Mouse (Mus musculus) hindbrain, embryonic 16.5 days (tissue): ENCODE data around the gene Eif3i. TPM values are rescaled to one million over a fixed set of nuclear protein-coding genes. Genes with fewer than 3 reads are reported as not detected.

Source experiments
- microRNA-seq: library from miRNA; unstranded; fragments of <30 nt; microRNA quantifications from one replicate; pipeline ENCODE4, GENCODE M21; 2017
- polyA plus RNA-seq: library from polyadenylated mRNA; unstranded; fragments of >200 nt; fragmentation: Nextera tagmentation; extraction: Ambion mirVana; gene quantifications from 2 replicates; pipeline ENCODE4 v1.2.1, GENCODE M21; 2015

Eif3i gene
- polyA plus RNA-seq, 1 experiment from 2014 or later = 223 TPM

Small RNA genes within 50 kb of the gene (microRNA-seq; reads per million reads assigned to microRNA genes)
- gene Mir8119 = not detected

Other genes starting within 250 kb of the Eif3i start
- 21.7 and 22.0 TPM in 2 replicates for gene Zbtb8a, start 222.5 kb downstream of the Eif3i start, polyA plus RNA-seq
- gene Zbtb8b, start 159.8 kb downstream of the Eif3i start, polyA plus RNA-seq = 18.0 and 19.2 TPM in 2 replicates
- 34.6 and 37.4 TPM in 2 replicates for gene Bsdc1, start 139.1 kb downstream of the Eif3i start, polyA plus RNA-seq
- gene Tssk3, start 109.6 kb downstream of the Eif3i start, polyA plus RNA-seq = 0.72 and 0.79 TPM in 2 replicates
- gene Fam229a, start 109.5 kb downstream of the Eif3i start, polyA plus RNA-seq = 0.81 and 1.4 TPM in 2 replicates
- 1,546 and 1,575 TPM in 2 replicates for gene Marcksl1, start 87.1 kb downstream of the Eif3i start, polyA plus RNA-seq
- gene Hdac1, start 57.9 kb downstream of the Eif3i start, polyA plus RNA-seq = 80.5 and 90.0 TPM in 2 replicates
- 13.5 and 13.9 TPM in 2 replicates for gene Lck, start 27.0 kb downstream of the Eif3i start, polyA plus RNA-seq
- gene Fam167b, start 22.1 kb downstream of the Eif3i start, polyA plus RNA-seq = 0.35 and 0.58 TPM in 2 replicates
- gene Tmem234, start within 50 bp of the Eif3i start, polyA plus RNA-seq = 185 and 190 TPM in 2 replicates
- 2.1 and 3.9 TPM in 2 replicates for gene Dcdc2b, start 13.6 kb upstream of the Eif3i start, polyA plus RNA-seq
- gene Iqcc, start 18.5 kb upstream of the Eif3i start, polyA plus RNA-seq = 27.6 and 33.4 TPM in 2 replicates
- 160 and 169 TPM in 2 replicates for gene Ccdc28b, start 23.3 kb upstream of the Eif3i start, polyA plus RNA-seq
- 39.7 and 46.0 TPM in 2 replicates for gene Txlna, start 40.4 kb upstream of the Eif3i start, polyA plus RNA-seq
- 18.2 and 20.3 TPM in 2 replicates for gene Kpna6, start 72.1 kb upstream of the Eif3i start, polyA plus RNA-seq
- gene Tmem39b, start 96.2 kb upstream of the Eif3i start, polyA plus RNA-seq = 12.7 and 14.8 TPM in 2 replicates
- gene Khdrbs1, start 141.7 kb upstream of the Eif3i start, polyA plus RNA-seq = 96.3 and 104 TPM in 2 replicates
- gene Ptp4a2, start 210.6 kb upstream of the Eif3i start, polyA plus RNA-seq = 217 and 224 TPM in 2 replicates